Mouse (Mus musculus): ENCODE measurements around the gene Vmn1r204. TPM values are rescaled to one million over a fixed set of nuclear protein-coding genes. Genes with fewer than 3 reads are reported as not detected.
"Not testable (repeated sequence)": the region's sequence is repeated elsewhere in the genome, so short reads cannot be mapped to it uniquely, and the experiment has no call there.

Vmn1r204 gene
- not detected in 2 replicates for polyA plus RNA-seq (2016; fragmentation: Nextera tagmentation; extraction: Ambion mirVana)

GRCm38 (mm10) chr13:22552898-22553297, at the start of gene Vmn1r204:
Vmn1r204 (plus strand) TSS chr13:22553198.
- 58% methylated on average over 1 of the region's 1 CpGs for WGBS
- H3K27ac ChIP-seq; H3K4me3 ChIP-seq; DNase-seq (ENCODE audit: low spot score); H3K36me3 ChIP-seq; H3K27me3 ChIP-seq (ENCODE audit: low read depth, poor library complexity, severe bottlenecking); H3K9me3 ChIP-seq (replicated peaks); H3K4me1 ChIP-seq: not testable (repeated sequence)

GRCm38 (mm10) chr13:22505281-22505680, 47.7 kb upstream of the Vmn1r204 start, which contains the start of gene Vmn1r202:
Vmn1r202 (minus strand) TSS chr13:22505381.
- Histone ChIP-seq H3K27ac (no peak within 1 kb of the TSS), H3K4me1 (no peaks in the 10 kb centered on the region), H3K4me3 (no peak within 1 kb of the TSS), H3K9me3 (replicated peaks) (no peaks in the 10 kb centered on the region), H3K27me3 (ENCODE audit: low read depth, poor library complexity, severe bottlenecking) (no peaks in the 10 kb centered on the region), H3K36me3 (no peaks in the 10 kb centered on the region)
- DNase-seq (ENCODE audit: low spot score), result no peak

GRCm38 (mm10) chr13:22517814-22518213, 35.2 kb upstream of the Vmn1r204 start, which contains the start of gene Vmn1r203:
Vmn1r203 (plus strand) TSS chr13:22518114.
- H3K4me1 ChIP-seq, result no peaks in the 10 kb centered on the region
- no peaks in the 10 kb centered on the region for H3K27me3 ChIP-seq (ENCODE audit: low read depth, poor library complexity, severe bottlenecking)
- no peak within 1 kb of the TSS for H3K27ac ChIP-seq
- DNase-seq (ENCODE audit: low spot score), result no peak
- H3K4me3 ChIP-seq, result no peak within 1 kb of the TSS
- H3K9me3 ChIP-seq (replicated peaks), result no peaks in the 10 kb centered on the region
- no peaks in the 10 kb centered on the region for H3K36me3 ChIP-seq

GRCm38 (mm10) chr13:22574911-22575310, 21.9 kb downstream of the Vmn1r204 start:
- 81% methylated on average over 3 of the region's 3 CpGs for WGBS
- not testable (repeated sequence) for DNase-seq (ENCODE audit: low spot score); H3K27ac ChIP-seq; H3K9me3 ChIP-seq (replicated peaks); H3K4me1 ChIP-seq; H3K27me3 ChIP-seq (ENCODE audit: low read depth, poor library complexity, severe bottlenecking); H3K4me3 ChIP-seq; H3K36me3 ChIP-seq

- H3K27ac ChIP-seq; DNase-seq (ENCODE audit: low spot score); H3K4me1 ChIP-seq; H3K27me3 ChIP-seq (ENCODE audit: low read depth, poor library complexity, severe bottlenecking); H3K9me3 ChIP-seq (replicated peaks); H3K4me3 ChIP-seq; H3K36me3 ChIP-seq: not testable (repeated sequence)
- WGBS, result 76% methylated on average over 14 of the region's 14 CpGs
These were observed 30.3 kb downstream of the Vmn1r204 start for GRCm38 (mm10) chr13:22583336-22583735.

- H3K4me1 ChIP-seq, result no peaks in the 10 kb centered on the region
- no peak within 1 kb of the TSS for H3K27ac ChIP-seq
- WGBS, result 86% methylated on average over 3 of the region's 3 CpGs
- no peak for DNase-seq (ENCODE audit: low spot score)
- no peaks in the 10 kb centered on the region for H3K36me3 ChIP-seq
- no peak within 1 kb of the TSS for H3K4me3 ChIP-seq
- no peaks in the 10 kb centered on the region for H3K9me3 ChIP-seq (replicated peaks)
- no peaks in the 10 kb centered on the region for H3K27me3 ChIP-seq (ENCODE audit: low read depth, poor library complexity, severe bottlenecking)
These were observed 39.9 kb downstream of the Vmn1r204 start, which contains the start of gene Vmn1r205 for GRCm38 (mm10) chr13:22592900-22593299. Vmn1r205 (minus strand) TSS chr13:22593000.

Other genes starting within 250 kb of the Vmn1r204 start
- gene Vmn1r197, start 228.6 kb upstream of the Vmn1r204 start, polyA plus RNA-seq (2016; fragmentation: Nextera tagmentation; extraction: Ambion mirVana), result not detected in 2 replicates
- gene Vmn1r198, start 202.8 kb upstream of the Vmn1r204 start, polyA plus RNA-seq (2016; fragmentation: Nextera tagmentation; extraction: Ambion mirVana), result not detected in 2 replicates
- not detected in 2 replicates for gene Vmn1r199, start 173.4 kb upstream of the Vmn1r204 start, polyA plus RNA-seq (2016; fragmentation: Nextera tagmentation; extraction: Ambion mirVana)
- not detected in 2 replicates for gene Vmn1r200, start 162.8 kb upstream of the Vmn1r204 start, polyA plus RNA-seq (2016; fragmentation: Nextera tagmentation; extraction: Ambion mirVana)
- gene Vmn1r201, start 81.3 kb upstream of the Vmn1r204 start, polyA plus RNA-seq (2016; fragmentation: Nextera tagmentation; extraction: Ambion mirVana), result not detected in 2 replicates
- not detected in 2 replicates for gene Vmn1r202, start 47.8 kb upstream of the Vmn1r204 start, polyA plus RNA-seq (2016; fragmentation: Nextera tagmentation; extraction: Ambion mirVana)
- not detected in 2 replicates for gene Vmn1r203, start 35.1 kb upstream of the Vmn1r204 start, polyA plus RNA-seq (2016; fragmentation: Nextera tagmentation; extraction: Ambion mirVana)
- gene Vmn1r205, start 39.8 kb downstream of the Vmn1r204 start, polyA plus RNA-seq (2016; fragmentation: Nextera tagmentation; extraction: Ambion mirVana), result not detected in 2 replicates
- not detected in 2 replicates for gene Vmn1r206, start 71.1 kb downstream of the Vmn1r204 start, polyA plus RNA-seq (2016; fragmentation: Nextera tagmentation; extraction: Ambion mirVana)
- gene Vmn1r207-ps, start 176.4 kb downstream of the Vmn1r204 start, polyA plus RNA-seq (2016; fragmentation: Nextera tagmentation; extraction: Ambion mirVana), result not detected in 2 replicates
- not detected in 2 replicates for gene Vmn1r208, start 224.2 kb downstream of the Vmn1r204 start, polyA plus RNA-seq (2016; fragmentation: Nextera tagmentation; extraction: Ambion mirVana)